Mouse (Mus musculus) small intestine, adult 2 months (tissue): ENCODE measurements around the gene Olfr1000.

Source experiments
- CTCF ChIP-seq: fragments of 200-500 bp; IDR thresholded peaks from 2 replicates; pipeline ENCODE4 v1.5.1; 2012; ENCODE audit warnings: low read depth, mild to moderate bottlenecking, control low read depth, inconsistent platforms, low read length, moderate library complexity, mixed read lengths; ENCODE audit not compliant: insufficient replicate concordance, insufficient read length; ENCODE audit errors: extremely low read depth
- POLR2A ChIP-seq: fragments of 200-500 bp; IDR thresholded peaks from 2 replicates; pipeline ENCODE4 v1.6.1; 2012; ENCODE audit warnings: low read depth, mild to moderate bottlenecking, control low read depth, inconsistent platforms, low read length, moderate library complexity

DNA sequence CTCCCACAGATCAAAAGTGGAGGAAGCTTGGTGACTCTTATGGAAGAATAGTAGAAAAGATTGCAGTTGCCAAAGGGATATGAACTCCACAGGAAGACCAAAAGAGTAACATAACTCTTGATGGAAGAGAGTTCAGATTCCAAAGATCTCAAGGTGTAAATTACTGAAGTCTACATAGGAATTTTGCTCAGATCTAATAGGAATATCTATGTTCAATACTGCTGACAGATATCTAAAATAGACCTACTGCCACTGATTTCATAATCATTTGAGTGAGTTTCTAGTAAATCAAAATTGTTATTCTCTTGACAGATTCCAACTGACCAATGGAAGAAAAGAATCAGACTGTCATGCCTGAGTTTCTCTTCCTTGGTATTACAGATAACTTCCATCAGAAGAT lies 32.8 kb downstream of the Olfr1000 start, which contains the start of gene Olfr996:
- TF ChIP-seq CTCF (no peak), POLR2A (no peak)
